10 mouse cellular contexts compared by ENCODE assay signal in the genomic region with DNA sequence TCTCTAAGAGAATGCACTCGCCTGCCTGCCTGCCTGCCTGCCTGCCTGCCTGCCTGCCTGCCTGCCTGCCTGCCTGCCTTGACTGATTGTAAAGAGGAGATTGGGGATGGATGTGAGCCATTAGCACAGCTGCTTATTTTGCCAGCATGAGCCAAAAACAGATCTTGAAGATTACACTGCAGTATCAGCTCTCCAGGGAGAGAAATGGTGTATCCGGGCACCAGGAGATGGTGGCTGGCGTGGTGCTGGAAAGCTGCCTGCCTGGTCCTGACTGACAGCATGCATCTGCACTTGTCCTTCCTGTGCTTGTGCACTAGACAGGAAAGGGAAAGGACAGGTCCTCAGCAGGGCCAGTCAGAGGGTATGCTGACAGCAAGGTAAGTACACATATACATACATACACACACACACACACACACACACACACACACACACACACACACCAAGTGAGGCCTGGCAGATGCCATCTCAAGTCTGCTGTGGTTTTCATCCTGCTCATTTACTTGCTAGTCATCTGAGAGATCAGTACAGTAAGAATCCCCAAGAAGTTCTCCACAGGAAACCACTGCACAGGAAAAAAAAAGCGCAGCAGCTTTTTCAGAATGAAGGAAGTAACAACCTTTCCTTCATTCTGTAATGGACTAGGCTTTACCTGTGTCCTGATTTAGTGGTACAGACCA. TPM values are rescaled to one million over a fixed set of nuclear protein-coding genes. Genes with fewer than 3 reads are reported as not detected.
DNase-seq lines count a peak whose midpoint lies in the region; ATAC-seq lines count a peak whose summit lies in the region.
"Had no signal": no experiment of that assay in that cellular context is flagged by ENCODE, and none has a peak within 500 bp of the region (broad histone marks: within the 10 kb centered on the region; RNA-seq: fewer than 3 reads in every experiment).

No protein-coding gene starts in this region.

- peak; percentile 23; the same call in 1 of the 2 replicates for ATAC-seq in frontal cortex, adult (ENCODE audit: low TSS enrichment)
- ATAC-seq: liver, postnatal 0 days had no signal

- no peak for DNase-seq in frontal cortex, postnatal 25 days (ENCODE audit: low spot score in 2 of 2)
- peak; percentile 75 for DNase-seq in 416B (ENCODE audit: low read depth)
- peak; percentile 87 for DNase-seq in MN1 (ENCODE audit: low spot score)
- DNase-seq in gastrocnemius, postnatal 25 days = peak; percentile 48
- DNase-seq in ovary, postnatal 36 days (ENCODE audit: low spot score) = no peak
- DNase-seq in testis, postnatal 14 days (ENCODE audit: low spot score) = no peak
- DNase-seq: cerebellum, adult 8-10 months; layer of hippocampus, postnatal 36 days; liver, postnatal 0 days had no signal

RNA-seq across cellular contexts. Expression of gene Trappc10, which starts 12.0 kb away (rescaled TPM):
- total RNA-seq in gastrocnemius, postnatal 25 days (2021) = 10 to 100 TPM; 31.0 to 32.9 TPM

RNA-seq across cellular contexts. Expression of gene Pwp2, which starts 47.5 kb away (rescaled TPM):
- 1 to 10 TPM; 7.6 to 8.3 TPM for total RNA-seq in gastrocnemius, postnatal 25 days (2021)

Comparison
In these comparisons a context has a peak if more than half of its experiments do, and no peak if none do; other contexts are left out.
1. DNase-seq: peak in 416B (single experiment), MN1 (single experiment) and gastrocnemius, postnatal 25 days (single experiment); none in frontal cortex, postnatal 25 days (0 of 2), ovary, postnatal 36 days (single experiment) and testis, postnatal 14 days (single experiment).